Mouse (Mus musculus) gastrocnemius, adult 2 months (tissue): ENCODE data around the gene U2af2. TPM values are rescaled to one million over a fixed set of nuclear protein-coding genes. Genes with fewer than 3 reads are reported as not detected.
"Not testable (repeated sequence)": the region's sequence is repeated elsewhere in the genome, so short reads cannot be mapped to it uniquely, and the experiment has no call there.

Experiments
- DNase-seq: peaks from one replicate; pipeline ENCODE4 v3.0.0; 2022
- H3K27ac ChIP-seq: fragments of 200-600 bp; 2 replicates; pipeline ENCODE4 v1.8.1; 2022; ENCODE audit warnings: mild to moderate bottlenecking
- H3K4me3 ChIP-seq: fragments of 200-600 bp; 2 replicates; pipeline ENCODE4 v1.8.1; 2022; ENCODE audit warnings: mild to moderate bottlenecking, moderate library complexity
- CTCF ChIP-seq: fragments of 200-600 bp; IDR thresholded peaks from 2 replicates; pipeline ENCODE4 v1.8.1; 2022; ENCODE audit warnings: antibody characterized with exemption, mild to moderate bottlenecking, moderate library complexity
- intact Hi-C: fragments of 180-260 bp; cut with DNase I; formaldehyde crosslinking; loops from one replicate; pipeline ENCODE4 v1.15.1; 2025
- long read RNA-seq, 2 experiments: library from polyadenylated mRNA; stranded (forward); transcript quantifications; one replicate each; pipeline ENCODE4 v2.0.0; 2021
- total RNA-seq, 2 experiments: library from RNA; stranded (reverse); gene quantifications; 2 replicates each; pipeline ENCODE4 v1.2.3; 2021

U2af2 gene
- 10 to 100 TPM; 50.0 to 51.0 TPM for total RNA-seq
- long read RNA-seq, experiment 1, transcript U2af2-209 (12 exons, 2,088 nt) = minor isoform, 8 of 31 reads
- long read RNA-seq, experiment 1, transcript U2af2-201 (12 exons, 2,183 nt) = major isoform, 15 of 31 reads
- long read RNA-seq, experiment 1, partial matches to known transcripts = 0 of 31 reads
- long read RNA-seq, experiment 1, other reads (novel, unspliced or antisense) = 8 of 31 reads
- long read RNA-seq, experiment 2, transcript U2af2-201 (12 exons, 2,183 nt) = major isoform, 21 of 37 reads
- long read RNA-seq, experiment 2, partial matches to known transcripts = 9 of 37 reads
- long read RNA-seq, experiment 2, other reads (novel, unspliced or antisense) = 4 of 37 reads

- Histone ChIP-seq H3K4me3 (peak within 1 kb of the TSS; percentile 91), H3K27ac (peak within 1 kb of the TSS; percentile 99)
- intact Hi-C loops = loop anchor here (1.0 to 5.0 kb wide), 4 partner anchors 18 to 925 kb away; partner anchors contain the start of genes Epn1, Fiz1, Gm44973 and Leng8
- no peak for TF ChIP-seq CTCF
- DNase-seq = peak; percentile 98
Measured at GRCm38 (mm10) chr7:5061774-5062359, at the start of gene U2af2. Gene U2af2 (plus strand): TSS chr7:5062143.

DNA sequence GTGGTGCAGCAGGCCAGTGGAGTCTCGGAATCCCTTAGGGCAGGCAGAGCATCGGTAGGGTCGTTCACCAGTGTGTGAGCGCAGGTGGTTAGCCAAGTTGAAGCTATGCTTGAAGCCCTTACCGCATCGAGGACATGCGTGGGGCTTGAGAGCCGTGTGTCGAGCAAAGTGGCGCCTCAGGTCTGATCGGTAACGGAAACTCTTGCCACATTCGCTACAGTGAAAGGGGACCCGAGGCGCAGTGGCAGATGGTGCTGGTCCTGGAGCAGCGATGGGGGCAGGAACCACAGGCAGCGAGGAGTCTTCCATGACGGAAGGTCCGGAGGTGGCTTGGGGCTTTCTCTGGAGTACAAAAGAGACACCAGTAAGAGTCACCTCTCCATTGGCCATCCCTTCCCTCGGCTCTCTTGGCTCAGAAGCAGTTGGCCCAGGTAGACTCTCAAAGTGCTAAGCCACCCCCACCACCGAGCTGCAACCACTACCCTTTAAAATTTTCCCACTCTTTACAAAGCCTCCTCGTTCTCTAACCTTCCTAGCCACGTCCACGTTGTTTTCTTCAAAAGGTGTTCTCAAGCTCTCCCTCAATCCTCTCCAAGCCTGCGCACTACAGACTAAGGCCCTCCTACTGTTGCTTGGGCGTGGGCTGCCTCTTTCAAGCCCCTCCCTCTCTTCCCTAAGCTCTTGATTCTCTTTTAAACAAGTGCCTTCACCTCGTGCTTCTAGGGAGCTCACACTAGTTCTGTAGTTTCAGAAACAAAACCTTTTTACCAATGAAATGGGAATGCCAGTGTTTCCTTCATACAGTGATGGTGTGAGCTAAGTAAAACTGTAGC is 49.0 kb upstream of the U2af2 start:
- no peak for DNase-seq
- Histone ChIP-seq H3K4me3 (no peak overlapping the region), H3K27ac (no peak overlapping the region)
- no peak for TF ChIP-seq CTCF
- intact Hi-C loops = loop anchor here (5.0 kb wide), 2 partner anchors 146 to 1274 kb away; partner anchors contain the start of gene Zfp667

- Histone ChIP-seq H3K4me3 (peak within 1 kb of the TSS; percentile 95), H3K27ac (peak within 1 kb of the TSS; percentile 97)
- no peak for TF ChIP-seq CTCF
- intact Hi-C loops = loop anchor here (2.0 to 5.0 kb wide), 3 partner anchors 46 to 1273 kb away; partner anchors contain the start of gene Zfp667
- peak; percentile 97 for DNase-seq
Measured at GRCm38 (mm10) chr7:5014251-5015117, 47.5 kb upstream of the U2af2 start, which contains the start of the genes Zfp524 and Fiz1. Gene Zfp524 (plus strand): TSS chr7:5014415. Gene Fiz1 (minus strand): TSS chr7:5014697.

- H3K4me3 ChIP-seq = peak within 1 kb of the TSS; percentile 95
- DNase-seq = peak; percentile 97
- peak within 1 kb of the TSS; percentile 97 for H3K27ac ChIP-seq
- no peak for TF ChIP-seq CTCF
- intact Hi-C loops = loop anchor here (2.0 kb wide), 1 partner anchor 45 kb away; no protein-coding TSS in a partner anchor
Measured at GRCm38 (mm10) chr7:5015118-5016001, 46.6 kb upstream of the U2af2 start, which contains the start of gene Gm44973. Gene Gm44973 (plus strand): TSS chr7:5015496.

GRCm38 (mm10) chr7:5016057-5016456 is 45.9 kb upstream of the U2af2 start:
- no peak for DNase-seq
- TF ChIP-seq CTCF = no peak
- Histone ChIP-seq H3K27ac (peak overlapping the region; percentile 97), H3K4me3 (peak overlapping the region; percentile 95)
- intact Hi-C loops = no loop called here

DNA sequence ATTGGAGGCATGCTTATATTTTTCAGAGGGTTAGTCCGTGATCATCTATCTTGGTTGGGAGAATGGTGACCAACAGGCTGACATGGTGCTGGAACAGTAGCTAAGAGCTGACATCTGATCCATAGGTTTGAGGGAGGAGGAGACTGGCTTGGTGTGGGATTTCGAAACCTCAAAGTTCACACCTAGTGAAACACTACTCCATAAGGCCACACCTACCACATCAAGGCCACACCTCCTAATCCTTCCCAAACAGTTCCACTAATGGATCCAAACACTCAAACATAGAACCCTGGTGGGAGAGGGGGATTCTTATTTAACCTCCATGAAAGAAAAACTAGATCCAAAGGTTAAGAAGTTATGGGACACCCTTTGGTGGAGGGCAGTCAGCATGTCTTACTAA is 45.0 kb upstream of the U2af2 start:
- Histone ChIP-seq H3K27ac (no peak overlapping the region), H3K4me3 (no peak overlapping the region)
- no peak for DNase-seq
- intact Hi-C loops = no loop called here
- TF ChIP-seq CTCF = no peak

- peak; percentile 22; the same call in 1 of the 2 replicates for TF ChIP-seq CTCF
- Histone ChIP-seq H3K4me3 (no peak overlapping the region), H3K27ac (no peak overlapping the region)
- intact Hi-C loops = no loop called here
- DNase-seq = peak; percentile 45
Measured at GRCm38 (mm10) chr7:5017352-5017751, 44.6 kb upstream of the U2af2 start.

- TF ChIP-seq CTCF = no peak
- Histone ChIP-seq H3K4me3 (no peak overlapping the region), H3K27ac (no peak overlapping the region; the same call in 1 of the 2 replicates)
- intact Hi-C loops = no loop called here
- DNase-seq = no peak
Measured at GRCm38 (mm10) chr7:5017931-5018330, 44.0 kb upstream of the U2af2 start.

- H3K4me3 ChIP-seq = peak overlapping the region; percentile 97
- DNase-seq, intact Hi-C loops: not testable (repeated sequence)
Measured at GRCm38 (mm10) chr7:5019576-5019975, 42.4 kb upstream of the U2af2 start.

DNA sequence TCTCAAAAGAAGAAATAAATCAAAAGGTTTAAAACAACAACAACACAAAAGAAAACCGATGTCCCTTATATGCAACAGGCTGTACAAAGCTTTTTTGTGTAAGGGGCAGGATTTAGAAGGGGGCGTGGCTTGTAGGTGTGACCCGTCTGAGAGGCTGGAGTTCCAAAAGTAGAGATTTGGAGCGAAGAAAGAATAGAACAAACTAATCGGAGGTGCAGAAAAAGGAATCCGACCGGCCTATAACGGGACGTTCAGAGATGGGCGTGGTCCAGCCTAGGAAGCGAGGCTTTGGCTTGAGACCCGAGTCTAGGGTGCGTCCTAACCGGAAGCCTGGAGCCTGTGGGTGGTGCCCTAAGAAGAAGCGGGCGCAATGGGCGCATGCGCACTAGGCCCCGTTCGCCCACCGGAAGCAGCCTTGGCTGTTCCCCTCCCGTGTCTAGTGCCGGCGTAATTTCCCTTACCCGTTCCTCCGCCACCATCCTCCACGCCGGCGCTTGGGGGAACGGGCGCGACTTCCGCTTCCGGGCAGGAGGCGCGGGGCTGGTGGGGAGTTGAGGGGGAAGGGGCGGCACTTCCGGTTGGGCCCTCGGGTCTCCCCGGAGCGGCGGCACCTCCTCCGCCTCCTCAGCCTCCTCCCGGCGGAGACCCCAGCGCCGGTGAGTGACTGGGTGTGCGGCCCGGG is 41.8 kb upstream of the U2af2 start, which contains the start of the genes Zfp865 and Ccdc106:
Zfp865 (plus strand) TSS at position 377 of the 682 bp plus-strand sequence.
Ccdc106 (plus strand) TSS at position 554 of the 682 bp plus-strand sequence.
- Histone ChIP-seq H3K27ac (peak within 1 kb of the TSS; percentile 98), H3K4me3 (peak within 1 kb of the TSS; percentile 97)
- TF ChIP-seq CTCF = no peak
- intact Hi-C loops = no loop called here
- DNase-seq = peak; percentile 100

More at GRCm38 (mm10) chr7:5019576-5019975, 42.4 kb upstream of the U2af2 start:
- H3K27ac ChIP-seq = peak overlapping the region; percentile 98
